ENCODE assay signal across 14 mouse cellular contexts in the genomic region with DNA sequence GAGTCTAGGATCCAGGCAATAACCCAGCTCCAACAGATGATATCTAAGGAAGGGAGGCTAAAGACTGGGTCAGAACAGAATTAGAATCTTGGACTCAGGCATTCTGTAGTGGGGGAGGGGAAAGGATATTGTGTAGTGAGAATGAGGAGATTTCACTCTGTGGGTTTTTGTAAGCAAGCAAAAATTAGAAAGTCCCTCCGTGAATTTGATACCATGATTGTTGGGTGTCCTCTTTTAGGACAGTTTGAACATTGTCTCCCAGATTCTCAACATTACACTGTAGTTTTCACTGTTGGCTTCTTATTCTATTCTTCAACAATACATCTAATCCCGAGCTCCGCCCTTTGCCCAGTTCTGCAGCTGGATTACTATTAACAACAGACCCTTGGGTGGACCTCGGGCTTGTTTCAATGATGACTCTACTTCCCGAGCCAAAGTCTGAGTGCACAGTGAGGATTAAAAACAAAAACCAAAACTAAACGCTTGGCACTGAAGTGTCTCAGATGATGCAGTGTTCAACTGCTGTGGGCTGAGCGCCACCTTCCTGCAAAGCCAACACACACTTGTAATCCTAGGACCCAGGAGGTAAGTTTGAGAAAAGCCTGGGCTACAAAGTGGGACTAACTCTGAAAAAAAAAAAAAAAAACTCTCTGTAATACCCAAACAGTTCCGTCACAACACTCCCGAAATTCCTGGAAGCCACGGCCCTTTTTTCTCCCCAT. TPM values are rescaled to one million over a fixed set of nuclear protein-coding genes. Genes with fewer than 3 reads are reported as not detected.
DNase-seq lines count a peak whose midpoint lies in the region; ATAC-seq and TF ChIP-seq lines count a peak whose summit lies in the region.
"Had no signal": no experiment of that assay in that cellular context is flagged by ENCODE, and none has a peak within 500 bp of the region (broad histone marks: within the 10 kb centered on the region; RNA-seq: fewer than 3 reads in every experiment).

A gene (minus strand): TSS at position 51 of the 722 bp plus-strand sequence.

- no peaks in the 10 kb centered on the region for H3K27me3 ChIP-seq in kidney, embryonic 16.5 days (ENCODE audit: insufficient read depth, low read length)
- H3K27me3 ChIP-seq in CH12.LX (replicated peaks), result no peaks in the 10 kb centered on the region
- H3K27me3 ChIP-seq: embryonic facial prominence, embryonic 12.5 days; kidney, embryonic 15.5 days; neural tube, embryonic 12.5 days had no signal

- 73% methylated on average over 10 of the region's 10 CpGs for WGBS in kidney, embryonic 16.5 days

- in situ Hi-C loops in CH12.LX (cut with MboI; ENCODE audit: low pct_ligation_motif_present, low pct_unique_long_range_greater_than_20kb, low sequenced_read_pairs), result no loop called here

- no peak within 1 kb of the TSS for H3K27ac ChIP-seq in kidney, embryonic 16.5 days (ENCODE audit: low read length)
- no peak within 1 kb of the TSS for H3K27ac ChIP-seq in CH12.LX (ENCODE audit: insufficient read depth, low read depth)
- H3K27ac ChIP-seq: embryonic facial prominence, embryonic 12.5 days; kidney, embryonic 15.5 days; macrophage; neural tube, embryonic 12.5 days had no signal

- no peak within 1 kb of the TSS for H3K9ac ChIP-seq in kidney, embryonic 16.5 days (replicated peaks; ENCODE audit: low read length)
- H3K9ac ChIP-seq in CH12.LX (ENCODE audit: insufficient read depth, low read depth), result no peak within 1 kb of the TSS
- H3K9ac ChIP-seq: embryonic facial prominence, embryonic 12.5 days; kidney, embryonic 15.5 days; neural tube, embryonic 12.5 days had no signal

- peaks cover 21% of the 10 kb centered on the region for H3K79me2 ChIP-seq in CH12.LX (replicated peaks; ENCODE audit: control insufficient read depth, extremely low read depth, insufficient read depth, poor library complexity, severe bottlenecking)

- no peak within 1 kb of the TSS for H3K4me2 ChIP-seq in kidney, embryonic 16.5 days (replicated peaks; ENCODE audit: low read depth, low read length)
- H3K4me2 ChIP-seq in CH12.LX (ENCODE audit: insufficient read depth, low read depth, poor library complexity, severe bottlenecking), result peak within 1 kb of the TSS; percentile 61
- H3K4me2 ChIP-seq: embryonic facial prominence, embryonic 12.5 days; kidney, embryonic 15.5 days; neural tube, embryonic 12.5 days had no signal

- ATAC-seq in kidney, embryonic 16.5 days (ENCODE audit: low FRiP score, low TSS enrichment), result no peak

- no peak for TF ChIP-seq POLR2A in CH12.LX (IDR thresholded peaks at IDR 0.05; ENCODE audit: low read depth, low read length)

- peak; percentile 25 for DNase-seq in kidney, postnatal 10 days
- DNase-seq in 416B (ENCODE audit: low read depth) (peak; percentile 80), CH12.LX (ENCODE audit: extremely low read depth) (peak; percentile 55)
- DNase-seq in induced T-regulatory cell, adult 2 months (ENCODE audit: low read depth), result peak; percentile 63
- DNase-seq in adrenal gland, adult 2 months, result no peak
- no peak for DNase-seq in spleen, postnatal 4 days (ENCODE audit: low spot score in 2 of 2)
- no peak for DNase-seq in urinary bladder, postnatal 4 days (ENCODE audit: low spot score in 2 of 2)
- DNase-seq: heart, postnatal 36 days; right cerebral cortex, postnatal 14 days had no signal

- peak in 1 of 2 experiments; percentile 85; a peak in 2 of 4 replicates for TF ChIP-seq CTCF in CH12.LX (conservative IDR thresholded peaks at IDR 0.05 in 1 of 2, IDR thresholded peaks at IDR 0.05 in 1 of 2; ENCODE audit: low read depth in 2 of 2, low read length in 2 of 2)

- dilution Hi-C loops in CH12.LX (cut with MboI; ENCODE audit: extremely low pct_ligation_motif_present, extremely low pct_unique_long_range_greater_than_20kb, low sequenced_read_pairs), result no loop called here

- no peaks in the 10 kb centered on the region for H3K9me3 ChIP-seq in kidney, embryonic 16.5 days (ENCODE audit: low read length)
- H3K9me3 ChIP-seq in CH12.LX (replicated peaks; ENCODE audit: low read length), result no peaks in the 10 kb centered on the region
- H3K9me3 ChIP-seq: embryonic facial prominence, embryonic 12.5 days; kidney, embryonic 15.5 days; neural tube, embryonic 12.5 days had no signal

- no peak within 1 kb of the TSS for H3K4me3 ChIP-seq in kidney, embryonic 16.5 days (ENCODE audit: low read length)
- H3K4me3 ChIP-seq in CH12.LX (replicated peaks in 1 of 3; ENCODE audit: low read depth in 2 of 3, low read length in 2 of 3, poor library complexity in 1 of 3), result peak within 1 kb of the TSS in 1 of 3 experiments; percentile 18
- H3K4me3 ChIP-seq: embryonic facial prominence, embryonic 12.5 days; kidney, embryonic 15.5 days; neural tube, embryonic 12.5 days had no signal

- TF ChIP-seq EP300 in CH12.LX (IDR thresholded peaks at IDR 0.05; ENCODE audit: low read length), result no peak

- peak; percentile 90 for TF ChIP-seq RAD21 in CH12.LX (IDR thresholded peaks at IDR 0.05; ENCODE audit: low read depth, low read length)

- peaks cover 15% of the 10 kb centered on the region for H3K4me1 ChIP-seq in kidney, embryonic 16.5 days (ENCODE audit: insufficient read depth, low read length)
- H3K4me1 ChIP-seq in CH12.LX (ENCODE audit: control insufficient read depth in 1 of 2, insufficient read depth in 2 of 2), result peaks cover 2 to 30% of the 10 kb centered on the region in 2 experiments; a peak in 2 of 4 replicates

- H3K36me3 ChIP-seq in kidney, embryonic 16.5 days (ENCODE audit: insufficient read depth, low read length), result no peaks in the 10 kb centered on the region
- peaks cover 0 to 12% of the 10 kb centered on the region in 2 experiments for H3K36me3 ChIP-seq in CH12.LX (replicated peaks in 1 of 2; ENCODE audit: control insufficient read depth in 1 of 2, insufficient read depth in 1 of 2, low read length in 1 of 2)
- H3K36me3 ChIP-seq: embryonic facial prominence, embryonic 12.5 days; kidney, embryonic 15.5 days; neural tube, embryonic 12.5 days had no signal

TF ChIP-seq in CH12.LX, 34 proteins besides CTCF, POLR2A, EP300 and RAD21:
- no peak for TF ChIP-seq PAX5 (IDR thresholded peaks at IDR 0.05; ENCODE audit: low read length)
- TF ChIP-seq ELF1 (IDR thresholded peaks at IDR 0.05; ENCODE audit: low read depth, low read length), result no peak
- TF ChIP-seq USF2 (conservative IDR thresholded peaks at IDR 0.05; ENCODE audit: low read depth, low read length), result no peak
- TF ChIP-seq NELFE (IDR thresholded peaks at IDR 0.05; ENCODE audit: low read depth, low read length), result no peak
- TF ChIP-seq KAT2A (IDR thresholded peaks at IDR 0.05; ENCODE audit: insufficient replicate concordance, low read length), result no peak
- peak; percentile 66 for TF ChIP-seq ZNF384 (IDR thresholded peaks at IDR 0.05; ENCODE audit: low read depth, low read length)
- no peak for TF ChIP-seq NRF1 (IDR thresholded peaks at IDR 0.05; ENCODE audit: low read depth, low read length)
- no peak for TF ChIP-seq JUND (conservative IDR thresholded peaks at IDR 0.05; ENCODE audit: low read depth, low read length)
- TF ChIP-seq SMC3 (IDR thresholded peaks at IDR 0.05; ENCODE audit: low read depth, low read length), result peak; percentile 77
- no peak for TF ChIP-seq CHD1 (IDR thresholded peaks at IDR 0.05; ENCODE audit: low read depth, low read length)
- no peak for TF ChIP-seq ZMIZ1 (IDR thresholded peaks at IDR 0.05; ENCODE audit: low read depth, low read length)
- 0 out of 2 replicates have a peak, but pooled peaks have one; percentile 34 for TF ChIP-seq IRF4 (IDR thresholded peaks at IDR 0.05; ENCODE audit: low read depth, low read length)
- TF ChIP-seq ZKSCAN1 (IDR thresholded peaks at IDR 0.05; ENCODE audit: borderline replicate concordance, low read depth, low read length), result no peak
- TF ChIP-seq JUN (IDR thresholded peaks at IDR 0.05; ENCODE audit: insufficient read depth, low read depth, low read length), result no peak
- TF ChIP-seq SIN3A (IDR thresholded peaks at IDR 0.05; ENCODE audit: low read length), result no peak
- TF ChIP-seq TBP (conservative IDR thresholded peaks at IDR 0.05; ENCODE audit: low read depth, low read length), result no peak
- no peak for TF ChIP-seq ZC3H11A (IDR thresholded peaks at IDR 0.05; ENCODE audit: low read depth, low read length)
- no peak for TF ChIP-seq USF1 (IDR thresholded peaks at IDR 0.05; ENCODE audit: low read depth, low read length)
- TF ChIP-seq CHD2 (IDR thresholded peaks at IDR 0.05; ENCODE audit: low read length), result no peak
- TF ChIP-seq MAFK (IDR thresholded peaks at IDR 0.05; ENCODE audit: insufficient replicate concordance, low read length), result no peak
- no peak for TF ChIP-seq MXI1 (IDR thresholded peaks at IDR 0.05; ENCODE audit: low read depth, low read length)
- no peak for TF ChIP-seq HCFC1 (IDR thresholded peaks at IDR 0.05; ENCODE audit: low read depth, low read length)
- no peak for TF ChIP-seq TCF12 (IDR thresholded peaks at IDR 0.05; ENCODE audit: low read depth, low read length)
- no peak for TF ChIP-seq ETS1 (conservative IDR thresholded peaks at IDR 0.05; ENCODE audit: low read depth, low read length)
- TF ChIP-seq MAZ (IDR thresholded peaks at IDR 0.05; ENCODE audit: low read depth, low read length), result peak; percentile 35; the same call in 1 of the 2 replicates
- no peak for TF ChIP-seq POLR2AphosphoS2 (IDR thresholded peaks at IDR 0.05; ENCODE audit: low read depth, low read length)
- peak; percentile 14; the same call in 1 of the 2 replicates for TF ChIP-seq MEF2A (IDR thresholded peaks at IDR 0.05; ENCODE audit: borderline replicate concordance, low read depth, low read length)
- peak; percentile 28; the same call in 1 of the 2 replicates for TF ChIP-seq MYC (IDR thresholded peaks at IDR 0.05; ENCODE audit: low read depth, low read length)
- TF ChIP-seq MAX (IDR thresholded peaks at IDR 0.05; ENCODE audit: low read length), result no peak
- TF ChIP-seq UBTF (IDR thresholded peaks at IDR 0.05; ENCODE audit: low read depth, low read length), result no peak
TF ChIP-seq in CH12.LX: peak in this region for 6.

RNA-seq across cellular contexts. Expression of the gene that starts here (rescaled TPM):
- 0.04 and 0.05 TPM in 2 replicates for polyA plus RNA-seq in kidney, embryonic 16.5 days (2015; fragmentation: Nextera tagmentation; extraction: Ambion mirVana)
- total RNA-seq in CH12.LX (2012; rRNA removed), result 0.04 TPM in 1 of 2 replicates, not detected in the other
- not detected in 2 replicates for total RNA-seq in CH12.LX (2014; rRNA removed)
- 0.08 TPM in 1 of 2 replicates, not detected in the other for polyA plus RNA-seq in CH12.LX (2012; ENCODE audit: insufficient read length, low read depth)
- not detected for total RNA-seq in adrenal gland, adult 2 months (2021)
- polyA plus RNA-seq in adrenal gland, adult 2 months (2012; rRNA removed), result not detected in 2 replicates
- total RNA-seq: heart, postnatal 36 days had no signal
- polyA plus RNA-seq: embryonic facial prominence, embryonic 12.5 days; macrophage; neural tube, embryonic 12.5 days had no signal

Comparison
In these comparisons a context has a peak if more than half of its experiments do, and no peak if none do; other contexts are left out.
1. Peak in DNase-seq and H3K4me2 ChIP-seq in CH12.LX; RNA of the gene not detected or under 1 TPM.
2. DNase-seq: peak in kidney, postnatal 10 days (single experiment), 416B (single experiment) and induced T-regulatory cell, adult 2 months (single experiment); none in adrenal gland, adult 2 months (single experiment), spleen, postnatal 4 days (0 of 2) and urinary bladder, postnatal 4 days (0 of 2).